Mouse (Mus musculus) bone marrow macrophage, adult 2 months (primary cell): ENCODE data around the gene Sh3pxd2a.

Experiments
- CTCF ChIP-seq: IDR thresholded peaks from 2 replicates; pipeline ENCODE4 v1.5.1; 2012; ENCODE audit warnings: low read depth, mild to moderate bottlenecking, low read length, moderate library complexity
- POLR2A ChIP-seq: IDR thresholded peaks from 2 replicates; pipeline ENCODE4 v1.6.1; 2012; ENCODE audit warnings: mild to moderate bottlenecking, low read depth, low read length, borderline replicate concordance

DNA sequence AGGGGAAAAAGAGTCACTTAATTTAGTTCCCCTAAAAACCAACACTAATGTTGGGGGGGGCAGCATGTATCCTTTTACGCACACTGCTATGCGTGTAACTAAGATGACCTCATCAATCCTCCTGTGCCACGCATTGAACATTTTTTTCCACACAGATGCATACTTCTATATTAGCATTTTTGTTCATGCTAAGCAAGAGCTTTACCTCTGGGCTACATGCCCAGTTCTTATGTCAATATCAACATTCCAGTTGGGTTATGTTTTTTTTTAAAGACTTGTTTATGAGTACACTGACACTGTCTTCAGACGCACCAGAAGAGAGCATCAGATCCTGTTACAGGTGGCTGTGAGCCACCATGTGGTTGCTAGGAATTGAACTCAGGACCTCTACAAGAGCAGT lies 64.5 kb downstream of the Sh3pxd2a start:
- no peak for TF ChIP-seq CTCF
- no peak for TF ChIP-seq POLR2A
